Mouse (Mus musculus): ENCODE measurements around the gene 4933402N22Rik.
"Not testable (repeated sequence)": the region's sequence is repeated elsewhere in the genome, so short reads cannot be mapped to it uniquely, and the experiment has no call there.

Gene 4933402N22Rik

GRCm38 (mm10) chr5:11917743-11918142, at the start of gene 4933402N22Rik:
4933402N22Rik (plus strand) TSS chr5:11918043.
- not testable (repeated sequence) for DNase-seq

DNA sequence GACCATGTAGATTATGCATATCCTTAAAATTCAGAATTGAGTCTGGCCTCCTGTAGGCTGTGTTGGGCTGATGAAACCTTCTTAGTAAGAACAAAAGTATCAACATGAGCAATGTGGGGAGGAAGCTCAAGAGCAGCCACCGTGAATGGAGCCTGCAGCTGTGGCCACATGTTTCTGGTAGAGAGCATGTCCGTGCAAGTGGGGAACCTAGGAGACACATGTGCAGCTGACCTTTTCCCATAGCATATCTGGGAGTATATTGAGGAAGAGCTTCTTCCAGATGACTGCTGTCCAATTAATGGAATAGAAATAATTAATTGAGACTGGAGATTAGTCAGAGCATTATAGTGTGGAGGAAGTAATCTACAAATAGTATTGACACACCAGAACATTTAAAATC, 5.9 kb downstream of the 4933402N22Rik start:
- not testable (repeated sequence) for DNase-seq
